Mouse (Mus musculus) T-helper 1 cell (primary cell): ENCODE results near the gene Ttc28.
"Not testable (repeated sequence)": the region's sequence is repeated elsewhere in the genome, so short reads cannot be mapped to it uniquely, and the experiment has no call there.

Experiments used
- in situ Hi-C: fragments of 300-600 bp; cut with MboI, MseI; formaldehyde crosslinking; loops from one replicate; pipeline ENCODE4 v1.15.1; 2025; ENCODE audit warnings: high pct_unique_total_duplicates

Gene Ttc28

GRCm38 (mm10) chr5:110879584-110880374, at the start of gene Ttc28:
Gene Ttc28 (plus strand): TSS chr5:110879803.
- in situ Hi-C loops = no loop called here

GRCm38 (mm10) chr5:110831036-110831720, 48.4 kb upstream of the Ttc28 start:
- in situ Hi-C loops = no loop called here

- in situ Hi-C loops = no loop called here
These were observed 43.6 kb upstream of the Ttc28 start for GRCm38 (mm10) chr5:110835959-110836358.

GRCm38 (mm10) chr5:110838016-110838415, 41.6 kb upstream of the Ttc28 start:
- in situ Hi-C loops = not testable (repeated sequence)

GRCm38 (mm10) chr5:110839038-110839677, 40.4 kb upstream of the Ttc28 start:
- in situ Hi-C loops = no loop called here

GRCm38 (mm10) chr5:110839678-110840365, 39.8 kb upstream of the Ttc28 start, which contains the start of the genes Hscb and Chek2:
Gene Hscb (minus strand): TSS chr5:110839777.
Gene Chek2 (plus strand): TSS chr5:110839979.
- in situ Hi-C loops = loop anchor here (5.0 kb wide), 1 partner anchor 58 kb away; the partner anchor contains the start of gene Pus1

GRCm38 (mm10) chr5:110840465-110840864, 39.1 kb upstream of the Ttc28 start:
- in situ Hi-C loops = loop anchor here (5.0 kb wide), 1 partner anchor 58 kb away; the partner anchor contains the start of gene Pus1

GRCm38 (mm10) chr5:110841046-110841862, 38.3 kb upstream of the Ttc28 start:
- in situ Hi-C loops = loop anchor here (5.0 kb wide), 1 partner anchor 59 kb away; the partner anchor contains the start of gene Pus1

GRCm38 (mm10) chr5:110852990-110853389, 26.6 kb upstream of the Ttc28 start:
- in situ Hi-C loops = no loop called here

GRCm38 (mm10) chr5:110857091-110857490, 22.5 kb upstream of the Ttc28 start:
- in situ Hi-C loops = no loop called here

- in situ Hi-C loops = no loop called here
These were observed 20.5 kb upstream of the Ttc28 start for GRCm38 (mm10) chr5:110859013-110859650.

GRCm38 (mm10) chr5:110860445-110860844, 19.2 kb upstream of the Ttc28 start:
- in situ Hi-C loops = no loop called here

- in situ Hi-C loops = no loop called here
These were observed 11.1 kb upstream of the Ttc28 start for GRCm38 (mm10) chr5:110868460-110868859.

GRCm38 (mm10) chr5:110869242-110869669, 10.3 kb upstream of the Ttc28 start:
- in situ Hi-C loops = no loop called here

GRCm38 (mm10) chr5:110873160-110873559, 6.4 kb upstream of the Ttc28 start:
- in situ Hi-C loops = no loop called here

GRCm38 (mm10) chr5:110874711-110875110, 4.9 kb upstream of the Ttc28 start:
- in situ Hi-C loops = no loop called here

- in situ Hi-C loops = no loop called here
These were observed 4.3 kb upstream of the Ttc28 start for GRCm38 (mm10) chr5:110875286-110875685.

- in situ Hi-C loops = no loop called here
These were observed 1.7 kb upstream of the Ttc28 start for GRCm38 (mm10) chr5:110877666-110878505.

- in situ Hi-C loops = not testable (repeated sequence)
These were observed 1.1 kb upstream of the Ttc28 start for GRCm38 (mm10) chr5:110878526-110878925.
